Mouse (Mus musculus) neutrophil, adult 5-6 weeks (primary cell): Measurements from ENCODE around the gene Rpl4. TPM values are rescaled to one million over a fixed set of nuclear protein-coding genes. Genes with fewer than 3 reads are reported as not detected.

ENCODE experiments used
- total RNA-seq: library from RNA; stranded (forward); fragments of 200-1000 nt; gene quantifications from 2 replicates; pipeline ENCODE4 v1.2.3, GENCODE M21; 2017

The Rpl4 gene
- total RNA-seq, 1 experiment from 2014 or later = 1,415 TPM

Other genes with a start within 250 kb of the Rpl4 start
- not detected in 2 replicates for gene Smad6, start 151.3 kb upstream of the Rpl4 start, total RNA-seq
- gene Lctl, start 56.2 kb upstream of the Rpl4 start, total RNA-seq = not detected in 2 replicates
- gene Zwilch, start 271 bp upstream of the Rpl4 start, total RNA-seq = 6.1 and 10.7 TPM in 2 replicates
- 34.1 and 35.7 TPM in 2 replicates for gene Snapc5, start 5.9 kb downstream of the Rpl4 start, total RNA-seq
- 1.1 and 1.4 TPM in 2 replicates for gene Uchl4, start 61.8 kb downstream of the Rpl4 start, total RNA-seq
- gene Map2k1, start 80.3 kb downstream of the Rpl4 start, total RNA-seq = 137 and 143 TPM in 2 replicates
- gene Tipin, start 108.2 kb downstream of the Rpl4 start, total RNA-seq = 18.7 and 21.5 TPM in 2 replicates
- 12.7 and 13.8 TPM in 2 replicates for gene Dis3l, start 167.9 kb downstream of the Rpl4 start, total RNA-seq
- 0.58 and 0.61 TPM in 2 replicates for gene Megf11, start 212.3 kb downstream of the Rpl4 start, total RNA-seq